Mouse (Mus musculus) ES-Bruce4 (cell line): Measurements from ENCODE around the gene Abca9.

Experiments used
- CTCF ChIP-seq: IDR thresholded peaks from one replicate; pipeline ENCODE4 v1.8.1; 2011; ENCODE audit warnings: low read depth, low read length
- EP300 ChIP-seq: IDR thresholded peaks from 2 replicates; pipeline ENCODE4 v1.6.1; 2011; ENCODE audit warnings: low read depth, low read length; ENCODE audit not compliant: insufficient read depth

DNA sequence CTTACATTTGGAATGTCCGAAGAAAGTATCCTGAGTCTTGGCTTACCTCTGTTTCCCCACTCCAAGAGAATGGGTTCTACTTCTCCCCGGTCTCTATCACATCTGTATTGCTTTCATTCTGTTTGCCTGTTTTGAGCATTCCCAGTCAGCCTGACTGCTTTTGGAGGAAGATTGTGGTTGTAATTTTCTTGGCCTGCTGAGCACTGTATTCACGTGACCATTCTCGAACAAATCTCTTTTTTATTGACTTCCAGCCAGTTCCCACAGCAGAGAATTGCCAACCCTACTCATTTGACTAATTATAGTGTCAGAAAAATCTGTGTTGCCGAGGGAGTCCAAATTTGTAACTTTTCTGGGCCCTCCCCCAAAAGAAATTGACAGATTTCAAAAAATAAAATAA lies 72.1 kb downstream of the Abca9 start, which contains the start of gene Abca8a:
- TF ChIP-seq EP300: no peak
- no peak for TF ChIP-seq CTCF
